Mouse (Mus musculus) E14TG2a.4 (cell line): ENCODE data around the gene Lias.

Experiments used
- H3K27me3 ChIP-seq: 2 replicates; pipeline ENCODE4 v1.6.1; 2014; ENCODE audit warnings: low read length, control low read depth; ENCODE audit not compliant: insufficient read depth
- H3K36me3 ChIP-seq: 2 replicates; pipeline ENCODE4 v1.6.1; 2014; ENCODE audit warnings: low read length, control low read depth; ENCODE audit not compliant: insufficient read depth
- H3K4me1 ChIP-seq: replicated peaks from 2 replicates; pipeline ENCODE4 v1.6.1; 2014; ENCODE audit warnings: low read depth, low read length, control low read depth
- H3K4me3 ChIP-seq: replicated peaks from 2 replicates; pipeline ENCODE4 v1.5.1; 2014; ENCODE audit warnings: mild to moderate bottlenecking, low read length
- H3K9me3 ChIP-seq: 2 replicates; pipeline ENCODE4 v1.6.1; 2014; ENCODE audit warnings: low read length, control low read depth
- CTCF ChIP-seq: conservative IDR thresholded peaks from 2 replicates; pipeline ENCODE4 v1.5.1; 2014; ENCODE audit warnings: low read length
- NANOG ChIP-seq: IDR thresholded peaks from 2 replicates; pipeline ENCODE4 v1.6.1; 2014; ENCODE audit warnings: borderline replicate concordance, low read length, mixed read lengths
- POU5F1 ChIP-seq: IDR thresholded peaks from 2 replicates; pipeline ENCODE4 v1.6.1; 2014; ENCODE audit warnings: low read length, borderline replicate concordance

The Lias gene

GRCm38 (mm10) chr5:65390648-65391644 is at the start of gene Lias, which contains the start of gene Rpl9:
TSS of gene Lias (plus strand) at chr5:65391497.
TSS of gene Rpl9 (minus strand) at chr5:65391444.
- H3K4me3 ChIP-seq: peak within 1 kb of the TSS; percentile 99
- peaks cover 39% of the 10 kb centered on the region for H3K4me1 ChIP-seq
- no peaks in the 10 kb centered on the region for H3K9me3 ChIP-seq
- no peak for TF ChIP-seq NANOG
- no peak for TF ChIP-seq CTCF
- no peak for TF ChIP-seq POU5F1
- peaks cover 71% of the 10 kb centered on the region for H3K36me3 ChIP-seq
- H3K27me3 ChIP-seq: no peaks in the 10 kb centered on the region

GRCm38 (mm10) chr5:65348168-65348567 is 43.1 kb upstream of the Lias start, which contains the start of gene Klb:
TSS of gene Klb (plus strand) at chr5:65348314.
- Histone ChIP-seq H3K4me1 (peaks cover 19% of the 10 kb centered on the region), H3K9me3 (no peaks in the 10 kb centered on the region), H3K27me3 (peaks cover 11% of the 10 kb centered on the region), H3K4me3 (no peak within 1 kb of the TSS), H3K36me3 (no peaks in the 10 kb centered on the region)
- TF ChIP-seq POU5F1 (no peak), CTCF (no peak), NANOG (no peak)

- Histone ChIP-seq H3K36me3 (no peaks in the 10 kb centered on the region), H3K4me3 (no peak overlapping the region), H3K27me3 (peaks cover 11% of the 10 kb centered on the region), H3K4me1 (peaks cover 21% of the 10 kb centered on the region), H3K9me3 (no peaks in the 10 kb centered on the region)
- no peak for TF ChIP-seq NANOG
- no peak for TF ChIP-seq CTCF
- no peak for TF ChIP-seq POU5F1
Measured at GRCm38 (mm10) chr5:65350508-65350907, 40.8 kb upstream of the Lias start.

GRCm38 (mm10) chr5:65354097-65354496 is 37.2 kb upstream of the Lias start:
- Histone ChIP-seq H3K36me3 (no peaks in the 10 kb centered on the region), H3K4me1 (peaks cover 21% of the 10 kb centered on the region), H3K27me3 (peaks cover under 1% of the 10 kb centered on the region; the same call in 1 of the 2 replicates), H3K9me3 (no peaks in the 10 kb centered on the region), H3K4me3 (no peak overlapping the region)
- TF ChIP-seq CTCF (no peak), NANOG (no peak), POU5F1 (no peak)

GRCm38 (mm10) chr5:65354985-65355384 is 36.3 kb upstream of the Lias start:
- H3K4me3 ChIP-seq: no peak overlapping the region
- no peaks in the 10 kb centered on the region for H3K9me3 ChIP-seq
- H3K27me3 ChIP-seq: no peaks in the 10 kb centered on the region
- H3K36me3 ChIP-seq: no peaks in the 10 kb centered on the region
- TF ChIP-seq CTCF: peak; percentile 88
- no peak for TF ChIP-seq NANOG
- peaks cover 27% of the 10 kb centered on the region for H3K4me1 ChIP-seq

GRCm38 (mm10) chr5:65356851-65357250 is 34.4 kb upstream of the Lias start:
- peaks cover 27% of the 10 kb centered on the region for H3K4me1 ChIP-seq
- no peak for TF ChIP-seq POU5F1
- TF ChIP-seq NANOG: no peak
- TF ChIP-seq CTCF: no peak

GRCm38 (mm10) chr5:65357771-65358170 is 33.5 kb upstream of the Lias start:
- no peaks in the 10 kb centered on the region for H3K36me3 ChIP-seq
- no peaks in the 10 kb centered on the region for H3K27me3 ChIP-seq
- no peaks in the 10 kb centered on the region for H3K9me3 ChIP-seq
- H3K4me1 ChIP-seq: peaks cover 20% of the 10 kb centered on the region
- H3K4me3 ChIP-seq: no peak overlapping the region
- TF ChIP-seq NANOG (no peak), POU5F1 (no peak), CTCF (no peak)

More at GRCm38 (mm10) chr5:65356851-65357250, 34.4 kb upstream of the Lias start:
- Histone ChIP-seq H3K36me3 (no peaks in the 10 kb centered on the region), H3K4me3 (no peak overlapping the region), H3K27me3 (no peaks in the 10 kb centered on the region), H3K9me3 (no peaks in the 10 kb centered on the region)

GRCm38 (mm10) chr5:65367837-65368236 is 23.5 kb upstream of the Lias start:
- TF ChIP-seq CTCF (no peak), POU5F1 (no peak), NANOG (no peak)
- no peaks in the 10 kb centered on the region for H3K9me3 ChIP-seq
- peaks cover 39% of the 10 kb centered on the region for H3K4me1 ChIP-seq

More at GRCm38 (mm10) chr5:65367837-65368236, 23.5 kb upstream of the Lias start:
- no peak overlapping the region for H3K4me3 ChIP-seq
- H3K36me3 ChIP-seq: no peaks in the 10 kb centered on the region
- H3K27me3 ChIP-seq: peaks cover 8% of the 10 kb centered on the region; the same call in 1 of the 2 replicates
